Mouse (Mus musculus) cerebral cortex, adult 2 months (tissue): ENCODE results near the gene Larp1.

ENCODE experiments used
- WGBS: fragments of 180-500 bp; shearing (Covaris S2); methylation state at CpG from one replicate; pipeline ENCODE4 v1.1.7; 2018; 5-methylcytosine and 5-hydroxymethylcytosine counted together

The Larp1 gene

GRCm38 (mm10) chr11:58003734-58004133 is 5.1 kb upstream of the Larp1 start:
- WGBS, result 79% methylated on average over 6 of the region's 6 CpGs

- WGBS, result 18% methylated on average over 5 of the region's 5 CpGs
Measured at GRCm38 (mm10) chr11:58008013-58008412, 851 bp upstream of the Larp1 start.

- WGBS, result 2% methylated on average over 64 of the region's 74 CpGs
Measured at GRCm38 (mm10) chr11:58008437-58009050, 320 bp upstream of the Larp1 start.

- WGBS, result under 1% methylated on average over 78 of the region's 78 CpGs
Measured at GRCm38 (mm10) chr11:58009516-58010141, 765 bp downstream of the Larp1 start.

- 3% methylated on average over 16 of the region's 16 CpGs for whole genome bisulfite sequencing
Measured at GRCm38 (mm10) chr11:58010226-58010781, 1.4 kb downstream of the Larp1 start.

GRCm38 (mm10) chr11:58010930-58011329 is 2.1 kb downstream of the Larp1 start:
- WGBS, result 14% methylated on average over 1 of the region's 1 CpGs

- WGBS, result 79% methylated on average over 4 of the region's 4 CpGs
Measured at GRCm38 (mm10) chr11:58011813-58012212, 2.9 kb downstream of the Larp1 start.

- 65% methylated on average over 1 of the region's 1 CpGs for WGBS
Measured at GRCm38 (mm10) chr11:58012674-58013073, 3.8 kb downstream of the Larp1 start.

- 76% methylated on average over 1 of the region's 1 CpGs for WGBS
Measured at GRCm38 (mm10) chr11:58014604-58015003, 5.7 kb downstream of the Larp1 start.

GRCm38 (mm10) chr11:58015339-58015738 is 6.5 kb downstream of the Larp1 start:
- 73% methylated on average over 2 of the region's 2 CpGs for WGBS

- WGBS, result 31% methylated on average over 3 of the region's 3 CpGs
Measured at GRCm38 (mm10) chr11:58016371-58016770, 7.5 kb downstream of the Larp1 start.

- WGBS, result 36% methylated on average over 1 of the region's 1 CpGs
Measured at GRCm38 (mm10) chr11:58017422-58017821, 8.6 kb downstream of the Larp1 start.

- 20% methylated on average over 2 of the region's 2 CpGs for WGBS
Measured at GRCm38 (mm10) chr11:58018287-58018686, 9.4 kb downstream of the Larp1 start.

- 86% methylated on average over 4 of the region's 4 CpGs for WGBS
Measured at GRCm38 (mm10) chr11:58018701-58019100, 9.8 kb downstream of the Larp1 start.

GRCm38 (mm10) chr11:58021095-58021494 is 12.2 kb downstream of the Larp1 start:
- 38% methylated on average over 1 of the region's 1 CpGs for WGBS

GRCm38 (mm10) chr11:58021618-58022017 is 12.8 kb downstream of the Larp1 start:
- WGBS, result 43% methylated on average over 2 of the region's 2 CpGs

GRCm38 (mm10) chr11:58024271-58024670 is 15.4 kb downstream of the Larp1 start:
- WGBS, result 50% methylated on average over 1 of the region's 1 CpGs

GRCm38 (mm10) chr11:58024671-58025070 is 15.8 kb downstream of the Larp1 start:
- 32% methylated on average over 2 of the region's 2 CpGs for WGBS

- WGBS, result 72% methylated on average over 4 of the region's 4 CpGs
Measured at GRCm38 (mm10) chr11:58025881-58026280, 17.0 kb downstream of the Larp1 start.

GRCm38 (mm10) chr11:58026337-58026736 is 17.5 kb downstream of the Larp1 start:
- 51% methylated on average over 3 of the region's 3 CpGs for WGBS

GRCm38 (mm10) chr11:58026860-58027259 is 18.0 kb downstream of the Larp1 start:
- 56% methylated on average over 1 of the region's 1 CpGs for WGBS

GRCm38 (mm10) chr11:58028981-58029380 is 20.1 kb downstream of the Larp1 start:
- WGBS, result 92% methylated on average over 1 of the region's 1 CpGs

- WGBS, result 68% methylated on average over 2 of the region's 2 CpGs
Measured at GRCm38 (mm10) chr11:58029869-58030268, 21.0 kb downstream of the Larp1 start.
